ENCODE assay signal across 11 mouse cellular contexts in genomic region chr4:117182759-117183096, GRCm38 (mm10). TPM values are rescaled to one million over a fixed set of nuclear protein-coding genes. Genes with fewer than 3 reads are reported as not detected.
DNase-seq lines count a peak whose midpoint lies in the region; ATAC-seq and TF ChIP-seq lines count a peak whose summit lies in the region.
"Not testable (repeated sequence)": the region's sequence is repeated elsewhere in the genome, so short reads cannot be mapped to it uniquely, and the experiment has no call there.
"Had no signal": no experiment of that assay in that cellular context is flagged by ENCODE, and none has a peak within 500 bp of the region (broad histone marks: within the 10 kb centered on the region; RNA-seq: fewer than 3 reads in every experiment).

No protein-coding gene starts in this region.

- peak overlapping the region; percentile 54 to 77 for H3K4me3 ChIP-seq in MEL (ENCODE audit: control insufficient read depth in 1 of 2, insufficient read depth in 1 of 2, low read depth in 2 of 2, low read length in 2 of 2)
- peak overlapping the region; percentile 56 for H3K4me3 ChIP-seq in embryonic facial prominence, embryonic 12.5 days
- peak overlapping the region; percentile 41 for H3K4me3 ChIP-seq in forebrain, postnatal 0 days (ENCODE audit: low read depth, low read length)
- H3K4me3 ChIP-seq in hindbrain, embryonic 11.5 days (ENCODE audit: low read depth, low read length): peak overlapping the region; percentile 69
- peak overlapping the region; percentile 87 for H3K4me3 ChIP-seq in kidney, embryonic 15.5 days (replicated peaks)
- peak overlapping the region; percentile 81 for H3K4me3 ChIP-seq in liver, embryonic 13.5 days (replicated peaks)
- peak overlapping the region; percentile 70 for H3K4me3 ChIP-seq in midbrain, embryonic 12.5 days
- peak overlapping the region; percentile 64 for H3K4me3 ChIP-seq in spleen, adult 2 months (ENCODE audit: extremely low read depth, insufficient read depth, insufficient read length)

- peak; percentile 25 for ATAC-seq in embryonic facial prominence, embryonic 12.5 days (ENCODE audit: insufficient number of reproducible peaks, insufficient read depth, low FRiP score, low TSS enrichment)
- ATAC-seq in forebrain, postnatal 0 days: peak; percentile 42
- ATAC-seq in hindbrain, embryonic 11.5 days (ENCODE audit: low FRiP score): peak; percentile 69
- ATAC-seq in kidney, embryonic 15.5 days (replicated peaks; ENCODE audit: low FRiP score): peak; percentile 44; the same call in 1 of the 2 replicates
- ATAC-seq in liver, embryonic 13.5 days (ENCODE audit: low read depth): peak; percentile 61
- ATAC-seq in midbrain, embryonic 12.5 days (ENCODE audit: low FRiP score, low read depth): peak; percentile 54

- not testable (repeated sequence) for DNase-seq in MEL (ENCODE audit: low read depth, low spot score); forebrain, postnatal 0 days; hindbrain, embryonic 11.5 days (ENCODE audit: low spot score); liver, embryonic 13.5 days; spleen, adult 2 months (ENCODE audit: low read depth in 1 of 2, low spot score in 2 of 2)

- H3K4me1 ChIP-seq in MEL (ENCODE audit: control insufficient read depth in 1 of 2, insufficient read depth in 2 of 2, low read length in 2 of 2); embryonic facial prominence, embryonic 12.5 days; forebrain, postnatal 0 days (ENCODE audit: insufficient read depth); hindbrain, embryonic 11.5 days (replicated peaks; ENCODE audit: control insufficient read depth, insufficient read depth, low read length); spleen, adult 2 months (ENCODE audit: control insufficient read depth, insufficient read depth, insufficient read length): not testable (repeated sequence)
- H3K4me1 ChIP-seq in kidney, embryonic 15.5 days: peaks cover 15% of the 10 kb centered on the region
- H3K4me1 ChIP-seq in liver, embryonic 13.5 days (replicated peaks): peaks cover 27% of the 10 kb centered on the region
- peaks cover 23% of the 10 kb centered on the region for H3K4me1 ChIP-seq in midbrain, embryonic 12.5 days

- H3K79me2 ChIP-seq in MEL (ENCODE audit: control insufficient read depth, insufficient read depth, low read length, poor library complexity): peaks cover 12% of the 10 kb centered on the region

- peak overlapping the region; percentile 72 for H3K4me2 ChIP-seq in embryonic facial prominence, embryonic 12.5 days (replicated peaks)
- peak overlapping the region; percentile 81 for H3K4me2 ChIP-seq in forebrain, postnatal 0 days (ENCODE audit: low read depth)
- peak overlapping the region; percentile 24 for H3K4me2 ChIP-seq in hindbrain, embryonic 11.5 days (replicated peaks; ENCODE audit: low read depth, low read length)
- H3K4me2 ChIP-seq in kidney, embryonic 15.5 days: peak overlapping the region; percentile 86
- H3K4me2 ChIP-seq in liver, embryonic 13.5 days: peak overlapping the region; percentile 80
- peak overlapping the region; percentile 76 for H3K4me2 ChIP-seq in midbrain, embryonic 12.5 days (replicated peaks)

- H3K36me3 ChIP-seq in MEL (ENCODE audit: control insufficient read depth in 1 of 2, insufficient read depth in 2 of 2, low read length in 2 of 2): peaks cover 0 to 16% of the 10 kb centered on the region in 2 experiments; a peak in 3 of 4 replicates
- peaks cover 25% of the 10 kb centered on the region for H3K36me3 ChIP-seq in embryonic facial prominence, embryonic 12.5 days
- H3K36me3 ChIP-seq in forebrain, postnatal 0 days (ENCODE audit: insufficient read depth); hindbrain, embryonic 11.5 days (ENCODE audit: control insufficient read depth, insufficient read depth, low read length); spleen, adult 2 months (ENCODE audit: control insufficient read depth, insufficient read depth, low read length): not testable (repeated sequence)
- H3K36me3 ChIP-seq in kidney, embryonic 15.5 days: peaks cover 28% of the 10 kb centered on the region
- H3K36me3 ChIP-seq in liver, embryonic 13.5 days: peaks cover 26% of the 10 kb centered on the region
- H3K36me3 ChIP-seq in midbrain, embryonic 12.5 days: peaks cover 22% of the 10 kb centered on the region

- peak overlapping the region; percentile 74 for H3K9ac ChIP-seq in MEL (ENCODE audit: control insufficient read depth, low read depth, low read length, poor library complexity, severe bottlenecking)
- peak overlapping the region; percentile 51 for H3K9ac ChIP-seq in embryonic facial prominence, embryonic 12.5 days
- peak overlapping the region; percentile 57 for H3K9ac ChIP-seq in forebrain, postnatal 0 days
- H3K9ac ChIP-seq in hindbrain, embryonic 11.5 days (ENCODE audit: low read depth, low read length): 0 out of 2 replicates have a peak overlapping the region, but pooled peaks have one; percentile 35
- H3K9ac ChIP-seq in kidney, embryonic 15.5 days: peak overlapping the region; percentile 68
- peak overlapping the region; percentile 64 for H3K9ac ChIP-seq in liver, embryonic 13.5 days
- H3K9ac ChIP-seq in midbrain, embryonic 12.5 days (replicated peaks): peak overlapping the region; percentile 63

- not testable (repeated sequence) for TF ChIP-seq POLR2A in MEL (IDR thresholded peaks at IDR 0.05; ENCODE audit: control insufficient read depth in 1 of 2, insufficient read depth in 1 of 2, low read depth in 1 of 2, low read length in 2 of 2, poor library complexity in 1 of 2); spleen, adult 2 months (IDR thresholded peaks at IDR 0.05; ENCODE audit: low read depth, low read length)

- TF ChIP-seq RAD21 in MEL (IDR thresholded peaks at IDR 0.05; ENCODE audit: low read depth, low read length): not testable (repeated sequence)

- TF ChIP-seq EP300 in MEL (IDR thresholded peaks at IDR 0.05; ENCODE audit: low read depth in 1 of 2, low read length in 2 of 2): not testable (repeated sequence)

- TF ChIP-seq CTCF in MEL (IDR thresholded peaks at IDR 0.05 in 2 of 3, conservative IDR thresholded peaks at IDR 0.05 in 1 of 3; ENCODE audit: control insufficient read depth in 1 of 3, insufficient read depth in 1 of 3, low read depth in 2 of 3, low read length in 3 of 3, poor library complexity in 1 of 3, severe bottlenecking in 1 of 3); forebrain, postnatal 0 days (IDR thresholded peaks at IDR 0.05; ENCODE audit: low read depth); spleen, adult 2 months (IDR thresholded peaks at IDR 0.05; ENCODE audit: extremely low read depth, insufficient read depth, insufficient read length, insufficient replicate concordance): not testable (repeated sequence)

- H3K27me3 ChIP-seq in MEL (ENCODE audit: control insufficient read depth in 1 of 2, insufficient read depth in 2 of 2, low read length in 2 of 2); embryonic facial prominence, embryonic 12.5 days; forebrain, postnatal 0 days (ENCODE audit: insufficient read depth, low read length); hindbrain, embryonic 11.5 days (ENCODE audit: control insufficient read depth, insufficient read depth, low read length); kidney, embryonic 15.5 days; liver, embryonic 13.5 days; midbrain, embryonic 12.5 days; spleen, adult 2 months (ENCODE audit: control insufficient read depth, insufficient read depth, low read length): not testable (repeated sequence)

- H3K27ac ChIP-seq in MEL (ENCODE audit: control insufficient read depth, low read depth, low read length): peak overlapping the region; percentile 66
- peak overlapping the region; percentile 48; the same call in 1 of the 2 replicates for H3K27ac ChIP-seq in embryonic facial prominence, embryonic 12.5 days
- peak overlapping the region; percentile 74; the same call in 1 of the 2 replicates for H3K27ac ChIP-seq in forebrain, postnatal 0 days (ENCODE audit: low read depth, low read length)
- not testable (repeated sequence) for H3K27ac ChIP-seq in hindbrain, embryonic 11.5 days (ENCODE audit: low read depth, low read length)
- peak overlapping the region; percentile 88 for H3K27ac ChIP-seq in kidney, embryonic 15.5 days
- peak overlapping the region; percentile 83; the same call in 1 of the 2 replicates for H3K27ac ChIP-seq in liver, embryonic 13.5 days
- H3K27ac ChIP-seq in midbrain, embryonic 12.5 days (replicated peaks): 0 out of 2 replicates have a peak overlapping the region, but pooled peaks have one; percentile 42
- H3K27ac ChIP-seq in spleen, adult 2 months (ENCODE audit: insufficient read depth, low read length): peak overlapping the region; percentile 66

- 15% methylated on average over 9 of the region's 9 CpGs for whole genome bisulfite sequencing in embryonic facial prominence, embryonic 12.5 days
- WGBS in forebrain, postnatal 0 days: 14% methylated on average over 9 of the region's 9 CpGs
- 16% methylated on average over 9 of the region's 9 CpGs for WGBS in hindbrain, embryonic 11.5 days
- WGBS in kidney, embryonic 15.5 days: 13% methylated on average over 9 of the region's 9 CpGs
- 11% methylated on average over 9 of the region's 9 CpGs for WGBS in liver, embryonic 13.5 days (ENCODE audit: insufficient replicate concordance)
- WGBS in midbrain, embryonic 12.5 days: 14% methylated on average over 9 of the region's 9 CpGs
- WGBS in spleen, adult 2 months: 11% methylated on average over 9 of the region's 9 CpGs

- not testable (repeated sequence) for H3K9me3 ChIP-seq in MEL (replicated peaks; ENCODE audit: insufficient read depth, low read length); embryonic facial prominence, embryonic 12.5 days; forebrain, postnatal 0 days (ENCODE audit: low read length); hindbrain, embryonic 11.5 days (ENCODE audit: control insufficient read depth, low read length); kidney, embryonic 15.5 days (replicated peaks); liver, embryonic 13.5 days (replicated peaks); midbrain, embryonic 12.5 days

RNA-seq across cellular contexts. Expression of gene Kif2c, which starts 0.3 kb away (rescaled TPM):
- total RNA-seq in MEL (2012; rRNA removed): 32.6 and 36.7 TPM in 2 replicates
- 10 to 100 TPM in 1 of 2 experiments, not detected in 1; 45.1 TPM for polyA plus RNA-seq in MEL (2012; ENCODE audit: insufficient read depth in 1 of 2, insufficient read length in 2 of 2, low read depth in 1 of 2, low replicate concordance in 2 of 2, missing spikeins in 1 of 2)
- polyA plus RNA-seq in embryonic facial prominence, embryonic 12.5 days (2016; fragmentation: Nextera tagmentation; extraction: Ambion mirVana): 83.8 and 89.5 TPM in 2 replicates
- total RNA-seq in forebrain, postnatal 0 days (2014; rRNA removed): 4.2 and 9.1 TPM in 2 replicates
- polyA plus RNA-seq in forebrain, postnatal 0 days (2015; fragmentation: Nextera tagmentation; extraction: Ambion mirVana): 4.4 and 5.0 TPM in 2 replicates
- 77.5 and 86.2 TPM in 2 replicates for polyA plus RNA-seq in hindbrain, embryonic 11.5 days (2014; fragmentation: Nextera tagmentation; extraction: Ambion mirVana)
- polyA plus RNA-seq in kidney, embryonic 15.5 days (2015; fragmentation: Nextera tagmentation; extraction: Ambion mirVana): 75.6 and 76.0 TPM in 2 replicates
- 35.8 and 43.1 TPM in 2 replicates for polyA plus RNA-seq in liver, embryonic 13.5 days (2015; fragmentation: Nextera tagmentation; extraction: Ambion mirVana)
- polyA plus RNA-seq in midbrain, embryonic 12.5 days (2016; fragmentation: Nextera tagmentation; extraction: Ambion mirVana): 73.7 and 78.0 TPM in 2 replicates
- 2.5 and 2.7 TPM in 2 replicates for polyA plus RNA-seq in spleen, adult 2 months (2012; rRNA removed)
- total RNA-seq: gastrocnemius, adult 8-10 months had no signal

RNA-seq across cellular contexts. Expression of gene Rps8, which starts 26.7 kb away (rescaled TPM):
- total RNA-seq in MEL (2012; rRNA removed): 4,560 and 5,186 TPM in 2 replicates
- 1,000 to 10,000 TPM; 1,132 to 1,156 TPM for polyA plus RNA-seq in MEL (2012; ENCODE audit: insufficient read depth in 1 of 2, insufficient read length in 2 of 2, low read depth in 1 of 2, low replicate concordance in 2 of 2, missing spikeins in 1 of 2)
- 804 and 834 TPM in 2 replicates for polyA plus RNA-seq in embryonic facial prominence, embryonic 12.5 days (2016; fragmentation: Nextera tagmentation; extraction: Ambion mirVana)
- 784 and 1,295 TPM in 2 replicates for total RNA-seq in forebrain, postnatal 0 days (2014; rRNA removed)
- polyA plus RNA-seq in forebrain, postnatal 0 days (2015; fragmentation: Nextera tagmentation; extraction: Ambion mirVana): 481 and 630 TPM in 2 replicates
- 779 and 892 TPM in 2 replicates for polyA plus RNA-seq in hindbrain, embryonic 11.5 days (2014; fragmentation: Nextera tagmentation; extraction: Ambion mirVana)
- 1,027 and 1,077 TPM in 2 replicates for polyA plus RNA-seq in kidney, embryonic 15.5 days (2015; fragmentation: Nextera tagmentation; extraction: Ambion mirVana)
- polyA plus RNA-seq in liver, embryonic 13.5 days (2015; fragmentation: Nextera tagmentation; extraction: Ambion mirVana): 877 and 919 TPM in 2 replicates
- polyA plus RNA-seq in midbrain, embryonic 12.5 days (2016; fragmentation: Nextera tagmentation; extraction: Ambion mirVana): 573 and 608 TPM in 2 replicates
- polyA plus RNA-seq in spleen, adult 2 months (2012; rRNA removed): 578 and 703 TPM in 2 replicates

RNA-seq across cellular contexts. Expression of gene Plk3, which starts 49.0 kb away (rescaled TPM):
- 4.1 and 5.3 TPM in 2 replicates for total RNA-seq in MEL (2012; rRNA removed)
- 10 to 100 TPM in 1 of 2 experiments, not detected in 1; 13.8 TPM for polyA plus RNA-seq in MEL (2012; ENCODE audit: insufficient read depth in 1 of 2, insufficient read length in 2 of 2, low read depth in 1 of 2, low replicate concordance in 2 of 2, missing spikeins in 1 of 2)
- polyA plus RNA-seq in embryonic facial prominence, embryonic 12.5 days (2016; fragmentation: Nextera tagmentation; extraction: Ambion mirVana): 5.0 and 5.5 TPM in 2 replicates
- 10.2 and 16.9 TPM in 2 replicates for total RNA-seq in forebrain, postnatal 0 days (2014; rRNA removed)
- polyA plus RNA-seq in forebrain, postnatal 0 days (2015; fragmentation: Nextera tagmentation; extraction: Ambion mirVana): 14.4 and 18.2 TPM in 2 replicates
- polyA plus RNA-seq in hindbrain, embryonic 11.5 days (2014; fragmentation: Nextera tagmentation; extraction: Ambion mirVana): 31.3 and 37.1 TPM in 2 replicates
- 2.9 and 3.5 TPM in 2 replicates for polyA plus RNA-seq in kidney, embryonic 15.5 days (2015; fragmentation: Nextera tagmentation; extraction: Ambion mirVana)
- 1.2 and 1.3 TPM in 2 replicates for polyA plus RNA-seq in liver, embryonic 13.5 days (2015; fragmentation: Nextera tagmentation; extraction: Ambion mirVana)
- 33.1 and 40.4 TPM in 2 replicates for polyA plus RNA-seq in midbrain, embryonic 12.5 days (2016; fragmentation: Nextera tagmentation; extraction: Ambion mirVana)
- polyA plus RNA-seq in spleen, adult 2 months (2012; rRNA removed): 12.4 and 18.7 TPM in 2 replicates

RNA-seq across cellular contexts. Expression of gene Tctex1d4, which starts 56.1 kb away (rescaled TPM):
- 0.31 and 0.62 TPM in 2 replicates for total RNA-seq in MEL (2012; rRNA removed)
- 1 to 10 TPM in 1 of 2 experiments, not detected in 1; 1.3 TPM for polyA plus RNA-seq in MEL (2012; ENCODE audit: insufficient read depth in 1 of 2, insufficient read length in 2 of 2, low read depth in 1 of 2, low replicate concordance in 2 of 2, missing spikeins in 1 of 2)
- polyA plus RNA-seq in embryonic facial prominence, embryonic 12.5 days (2016; fragmentation: Nextera tagmentation; extraction: Ambion mirVana): not detected in 2 replicates
- 3.1 and 6.2 TPM in 2 replicates for total RNA-seq in forebrain, postnatal 0 days (2014; rRNA removed)
- polyA plus RNA-seq in forebrain, postnatal 0 days (2015; fragmentation: Nextera tagmentation; extraction: Ambion mirVana): 1.3 and 1.7 TPM in 2 replicates
- polyA plus RNA-seq in hindbrain, embryonic 11.5 days (2014; fragmentation: Nextera tagmentation; extraction: Ambion mirVana): 0.60 TPM in 1 of 2 replicates, not detected in the other
- not detected in 2 replicates for polyA plus RNA-seq in kidney, embryonic 15.5 days (2015; fragmentation: Nextera tagmentation; extraction: Ambion mirVana)
- polyA plus RNA-seq in liver, embryonic 13.5 days (2015; fragmentation: Nextera tagmentation; extraction: Ambion mirVana): not detected in 2 replicates
- not detected in 2 replicates for polyA plus RNA-seq in midbrain, embryonic 12.5 days (2016; fragmentation: Nextera tagmentation; extraction: Ambion mirVana)
- 1.6 TPM in 2 replicates for polyA plus RNA-seq in spleen, adult 2 months (2012; rRNA removed)
- total RNA-seq: gastrocnemius, adult 8-10 months; heart, postnatal 25 days; megakaryocyte progenitor cell, adult 5-6 weeks had no signal

RNA-seq across cellular contexts. Expression of gene Btbd19, which starts 57.2 kb away (rescaled TPM):
- total RNA-seq in MEL (2012; rRNA removed): 12.1 and 13.6 TPM in 2 replicates
- polyA plus RNA-seq in MEL (2012; ENCODE audit: insufficient read depth in 1 of 2, insufficient read length in 2 of 2, low read depth in 1 of 2, low replicate concordance in 2 of 2, missing spikeins in 1 of 2): 10 to 100 TPM in 1 of 2 experiments, not detected in 1; 22.6 TPM
- polyA plus RNA-seq in embryonic facial prominence, embryonic 12.5 days (2016; fragmentation: Nextera tagmentation; extraction: Ambion mirVana): 4.4 and 4.9 TPM in 2 replicates
- 5.5 and 11.4 TPM in 2 replicates for total RNA-seq in forebrain, postnatal 0 days (2014; rRNA removed)
- 4.1 and 6.0 TPM in 2 replicates for polyA plus RNA-seq in forebrain, postnatal 0 days (2015; fragmentation: Nextera tagmentation; extraction: Ambion mirVana)
- 3.6 and 3.8 TPM in 2 replicates for polyA plus RNA-seq in hindbrain, embryonic 11.5 days (2014; fragmentation: Nextera tagmentation; extraction: Ambion mirVana)
- polyA plus RNA-seq in kidney, embryonic 15.5 days (2015; fragmentation: Nextera tagmentation; extraction: Ambion mirVana): 5.2 and 6.6 TPM in 2 replicates
- 5.5 and 5.6 TPM in 2 replicates for polyA plus RNA-seq in liver, embryonic 13.5 days (2015; fragmentation: Nextera tagmentation; extraction: Ambion mirVana)
- 3.8 and 4.2 TPM in 2 replicates for polyA plus RNA-seq in midbrain, embryonic 12.5 days (2016; fragmentation: Nextera tagmentation; extraction: Ambion mirVana)
- polyA plus RNA-seq in spleen, adult 2 months (2012; rRNA removed): 15.4 and 17.5 TPM in 2 replicates

Comparison
In these comparisons a context has a peak if more than half of its experiments do, and no peak if none do; other contexts are left out.
1. H3K4me2 ChIP-seq: peak in every context shown above with its lines; median percentile 86 in kidney, embryonic 15.5 days; 81 in forebrain, postnatal 0 days; 80 in liver, embryonic 13.5 days; 76 in midbrain, embryonic 12.5 days; 72 in embryonic facial prominence, embryonic 12.5 days; 24 in hindbrain, embryonic 11.5 days.